Mouse (Mus musculus) kidney, adult 2 months (tissue): ENCODE data around the gene Brk1.

ENCODE experiments used
- CTCF ChIP-seq: fragments of 200-500 bp; conservative IDR thresholded peaks from 2 replicates; pipeline ENCODE4 v1.5.1; 2011; ENCODE audit warnings: low read depth, mild to moderate bottlenecking, control low read depth, low read length, moderate library complexity, mixed read lengths; ENCODE audit not compliant: insufficient read depth, insufficient read length
- POLR2A ChIP-seq: fragments of 200-500 bp; IDR thresholded peaks from one replicate; pipeline ENCODE4 v1.6.1; 2011; ENCODE audit warnings: low read depth, low read length, control low read depth

DNA sequence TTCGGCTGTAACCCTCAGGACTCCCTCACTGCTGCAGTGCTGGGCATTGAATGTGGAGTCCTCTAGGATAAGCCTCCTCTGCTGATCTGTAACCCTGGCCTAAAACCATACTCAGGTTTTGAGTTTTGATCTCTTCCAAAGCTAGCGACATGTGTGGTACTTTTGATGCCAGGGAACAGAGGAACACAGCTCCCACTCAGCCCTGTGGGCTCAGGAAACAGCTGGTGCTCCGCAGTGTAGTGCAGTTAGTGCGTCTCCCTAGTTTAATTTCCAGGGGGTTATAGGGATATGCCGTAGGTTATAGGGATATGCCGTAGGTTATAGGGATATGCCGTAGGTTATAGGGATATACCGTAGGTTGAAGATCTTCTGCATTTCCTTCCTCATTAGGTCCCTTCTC is 10.4 kb downstream of the Brk1 start:
- TF ChIP-seq POLR2A (no peak), CTCF (no peak)
